Mouse (Mus musculus) frontal cortex, adult 2 months (tissue): ENCODE results near the gene Zfp819. TPM values are rescaled to one million over a fixed set of nuclear protein-coding genes. Genes with fewer than 3 reads are reported as not detected.
"Not testable (repeated sequence)": the region's sequence is repeated elsewhere in the genome, so short reads cannot be mapped to it uniquely, and the experiment has no call there.

Source experiments
- DNase-seq, 2 experiments: peaks; one replicate each; pipeline ENCODE4 v3.0.0; 2022; ENCODE audit warnings: low spot score in 1 of 2; ENCODE audit errors: extremely low spot score in 1 of 2
- polyA plus RNA-seq: library from polyadenylated mRNA; depleted of rRNA; stranded (reverse); fragments of >200 nt; gene quantifications from 2 replicates; pipeline ENCODE4 v1.2.3, GENCODE M21; 2012; rRNA removed

Zfp819 gene
- polyA plus RNA-seq, 1 experiment, result 0.16 TPM

GRCm38 (mm10) chr7:43637118-43637517 is 30.1 kb downstream of the Zfp819 start:
- DNase-seq, result no peak

DNA sequence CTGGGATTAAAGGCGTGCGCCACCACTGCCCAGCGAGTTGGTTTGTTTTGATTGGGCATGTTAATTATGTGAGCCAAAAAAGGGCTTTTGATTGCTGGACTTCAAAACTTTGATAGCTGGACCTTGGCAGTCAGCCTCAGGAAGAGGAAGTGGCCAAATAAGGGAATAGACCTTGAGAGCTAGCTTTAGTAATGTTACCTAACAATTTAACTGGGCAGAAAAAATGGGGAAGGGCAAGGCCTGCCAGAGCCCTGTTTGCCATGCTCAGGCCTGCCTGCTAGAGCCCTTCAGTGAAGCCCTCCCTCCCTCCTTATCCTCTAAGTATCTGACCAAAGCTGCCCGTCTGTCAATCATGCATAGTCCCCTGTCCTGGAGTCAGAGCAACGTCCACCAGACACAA is 35.6 kb downstream of the Zfp819 start:
- no peak for DNase-seq

DNA sequence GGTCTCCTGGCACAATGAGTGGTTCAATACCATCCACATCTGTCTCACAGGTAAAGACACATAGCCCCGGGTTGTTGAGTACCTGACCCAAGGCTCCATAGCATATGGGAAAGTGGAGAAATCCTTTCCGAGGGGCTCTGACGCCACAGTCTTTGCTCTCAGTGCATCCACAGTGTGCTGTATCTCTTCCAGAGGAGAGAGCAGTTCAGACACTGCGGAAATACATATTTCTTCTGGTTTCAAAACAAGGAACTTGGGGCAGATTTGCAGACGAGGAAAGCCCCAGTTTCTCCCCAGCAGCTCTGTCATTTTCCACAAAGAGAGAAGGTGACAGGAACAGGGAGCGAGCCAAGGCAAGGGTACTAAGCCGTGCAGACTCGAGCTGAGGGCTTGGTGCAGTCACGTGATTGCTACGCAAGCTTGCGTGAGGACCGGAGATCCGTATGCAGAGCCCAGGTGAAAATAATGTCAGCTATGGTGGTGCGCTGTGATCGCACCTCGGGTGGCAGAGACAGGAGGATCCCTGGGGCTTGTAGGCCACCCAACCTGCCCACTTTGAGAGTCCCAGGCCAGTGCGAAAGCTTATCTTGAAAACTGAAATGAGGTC is 36.2 kb downstream of the Zfp819 start:
- no peak for DNase-seq

DNA sequence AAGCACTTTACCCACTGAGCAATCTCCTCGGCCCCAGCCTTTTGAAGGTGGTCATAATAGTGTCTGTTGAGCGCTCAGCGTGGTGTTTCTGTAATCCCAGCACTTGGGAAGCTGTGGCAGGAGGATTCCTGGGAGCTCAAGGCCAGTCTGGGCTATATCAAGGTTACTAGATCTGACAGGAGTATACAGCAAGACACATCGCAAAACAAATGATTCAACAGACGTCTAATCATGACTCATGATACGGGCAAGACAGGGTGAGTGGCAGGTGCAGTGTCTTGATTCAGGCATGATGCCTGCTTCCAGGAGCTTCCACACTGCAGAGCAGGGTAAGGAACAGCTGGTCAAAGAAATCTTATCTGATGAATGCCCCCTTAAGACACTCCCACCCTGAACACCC is 45.7 kb downstream of the Zfp819 start:
- no peak for DNase-seq

GRCm38 (mm10) chr7:43654519-43654918 is 47.5 kb downstream of the Zfp819 start:
- no peak for DNase-seq

- no peak for DNase-seq
Observed at GRCm38 (mm10) chr7:43656232-43656631, 49.3 kb downstream of the Zfp819 start.

DNA sequence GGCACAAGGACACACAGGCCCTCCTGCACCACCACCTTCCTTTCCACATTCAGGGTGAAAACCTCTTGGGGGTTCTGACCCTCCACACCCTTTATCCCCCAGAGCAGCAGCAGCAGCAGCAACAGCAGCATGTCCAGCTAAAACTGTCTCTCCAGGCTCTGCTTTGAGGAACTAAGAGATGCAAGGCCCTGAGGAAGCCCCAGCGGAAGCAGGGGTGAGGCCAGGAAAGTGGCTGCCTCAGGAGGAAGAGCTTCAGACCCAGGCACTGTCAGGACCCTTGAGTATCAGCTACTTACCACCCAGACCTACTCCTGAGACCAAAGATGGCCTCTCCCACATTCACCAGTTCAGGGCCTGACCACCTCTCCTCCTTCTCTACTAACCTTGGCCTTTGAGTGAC is 53.0 kb downstream of the Zfp819 start, which contains the start of gene Siglece:
Gene Siglece, minus strand, starts transcription at position 160 of the 400 bp plus-strand sequence.
- DNase-seq, result no peak

- DNase-seq, result no peak
Observed at GRCm38 (mm10) chr7:43662804-43663203, 55.8 kb downstream of the Zfp819 start.

DNA sequence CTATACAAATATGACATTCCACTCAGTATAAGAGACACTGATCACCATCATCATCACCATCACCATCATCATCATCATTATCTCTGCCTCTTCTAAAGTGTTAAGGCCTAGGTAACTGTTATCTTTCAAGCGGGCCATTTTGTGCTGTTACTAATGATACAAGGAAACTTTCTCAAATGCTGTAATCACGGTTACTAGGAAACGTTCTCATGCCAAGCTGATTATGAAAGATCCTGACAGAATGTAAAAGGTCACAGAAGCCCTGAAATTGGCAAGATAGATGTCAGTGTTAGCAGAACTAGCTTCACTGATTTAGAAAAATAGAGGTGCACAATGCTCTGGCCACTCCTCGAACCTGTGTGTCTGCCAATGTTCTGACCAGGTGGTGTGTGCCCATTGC is 60.3 kb downstream of the Zfp819 start:
- DNase-seq, result not testable (repeated sequence)

Other genes with a start within 250 kb of the Zfp819 start
- gene Siglecg, start 199.0 kb upstream of the Zfp819 start, polyA plus RNA-seq, result 0.28 and 0.32 TPM in 2 replicates
- not detected in 2 replicates for gene Lim2, start 179.5 kb upstream of the Zfp819 start, polyA plus RNA-seq
- 0.20 and 0.21 TPM in 2 replicates for gene Nkg7, start 170.1 kb upstream of the Zfp819 start, polyA plus RNA-seq
- gene Cldnd2, start 166.4 kb upstream of the Zfp819 start, polyA plus RNA-seq, result not detected in 2 replicates
- 80.7 and 97.8 TPM in 2 replicates for gene Etfb, start 163.1 kb upstream of the Zfp819 start, polyA plus RNA-seq
- 2.5 and 2.6 TPM in 2 replicates for gene Gm45233, start 163.0 kb upstream of the Zfp819 start, polyA plus RNA-seq
- gene Vsig10l, start 144.0 kb upstream of the Zfp819 start, polyA plus RNA-seq, result 5.2 TPM in 2 replicates
- 60.7 and 69.6 TPM in 2 replicates for gene Iglon5, start 117.1 kb upstream of the Zfp819 start, polyA plus RNA-seq
- 0.04 TPM in 1 of 2 replicates, not detected in the other for gene 4931406B18Rik, start 101.2 kb upstream of the Zfp819 start, polyA plus RNA-seq
- gene Cd33, start 62.7 kb upstream of the Zfp819 start, polyA plus RNA-seq, result 6.9 and 8.9 TPM in 2 replicates
- gene Zfp658, start 44.9 kb upstream of the Zfp819 start, polyA plus RNA-seq, result 9.3 and 9.5 TPM in 2 replicates
- 8.3 and 9.3 TPM in 2 replicates for gene Zfp719, start 27.6 kb upstream of the Zfp819 start, polyA plus RNA-seq
- gene Ceacam18, start 27.5 kb downstream of the Zfp819 start, polyA plus RNA-seq, result not detected in 2 replicates
- 0.84 and 1.2 TPM in 2 replicates for gene Siglece, start 53.0 kb downstream of the Zfp819 start, polyA plus RNA-seq
- gene Ctu1, start 64.8 kb downstream of the Zfp819 start, polyA plus RNA-seq, result 9.2 and 9.4 TPM in 2 replicates
- 0.08 TPM in 1 of 2 replicates, not detected in the other for gene Klk14, start 83.2 kb downstream of the Zfp819 start, polyA plus RNA-seq
- 0.36 TPM in 1 of 2 replicates, not detected in the other for gene Klk13, start 105.4 kb downstream of the Zfp819 start, polyA plus RNA-seq
- gene Klk12, start 161.7 kb downstream of the Zfp819 start, polyA plus RNA-seq, result not detected in 2 replicates
- 0.08 TPM in 1 of 2 replicates, not detected in the other for gene Klk11, start 167.4 kb downstream of the Zfp819 start, polyA plus RNA-seq
- 0.17 and 0.18 TPM in 2 replicates for gene Klk10, start 173.9 kb downstream of the Zfp819 start, polyA plus RNA-seq
- not detected in 2 replicates for gene Klk9, start 184.7 kb downstream of the Zfp819 start, polyA plus RNA-seq
- 3.8 TPM in 2 replicates for gene Klk8, start 190.4 kb downstream of the Zfp819 start, polyA plus RNA-seq
- not detected in 2 replicates for gene Klk7, start 204.1 kb downstream of the Zfp819 start, polyA plus RNA-seq
- gene Klk6, start 217.3 kb downstream of the Zfp819 start, polyA plus RNA-seq, result 6.4 and 7.7 TPM in 2 replicates
- not detected in 2 replicates for gene Klk5, start 234.8 kb downstream of the Zfp819 start, polyA plus RNA-seq